Mouse (Mus musculus): ENCODE results near the gene Rcbtb2. TPM values are rescaled to one million over a fixed set of nuclear protein-coding genes. Genes with fewer than 3 reads are reported as not detected.

Rcbtb2 gene
- polyA plus RNA-seq, 1 experiment from 2014 or later = 209 TPM

GRCm38 (mm10) chr14:73132731-73133130, 9.9 kb downstream of the Rcbtb2 start:
- Histone ChIP-seq H3K4me1 (ENCODE audit: control insufficient read depth, insufficient read depth, low read length) (no peaks in the 10 kb centered on the region), H3K9ac (replicated peaks; ENCODE audit: low read length) (no peak overlapping the region), H3K9me3 (replicated peaks; ENCODE audit: control insufficient read depth, low read length) (no peaks in the 10 kb centered on the region), H3K27ac (replicated peaks; ENCODE audit: low read depth, low read length) (no peak overlapping the region), H3K27me3 (ENCODE audit: control insufficient read depth, insufficient read depth, low read length) (no peaks in the 10 kb centered on the region), H3K36me3 (replicated peaks; ENCODE audit: control insufficient read depth, insufficient read depth, low read depth, low read length) (no peaks in the 10 kb centered on the region), H3K4me2 (ENCODE audit: low read depth, low read length) (no peak overlapping the region), H3K4me3 (ENCODE audit: low read depth, low read length) (no peak overlapping the region)
- DNase-seq (ENCODE audit: low spot score) (no peak), ATAC-seq (replicated peaks; ENCODE audit: insufficient number of reproducible peaks, low FRiP score, low TSS enrichment, low read depth) (no peak)
- WGBS = 73% methylated on average over 4 of the region's 4 CpGs

DNA sequence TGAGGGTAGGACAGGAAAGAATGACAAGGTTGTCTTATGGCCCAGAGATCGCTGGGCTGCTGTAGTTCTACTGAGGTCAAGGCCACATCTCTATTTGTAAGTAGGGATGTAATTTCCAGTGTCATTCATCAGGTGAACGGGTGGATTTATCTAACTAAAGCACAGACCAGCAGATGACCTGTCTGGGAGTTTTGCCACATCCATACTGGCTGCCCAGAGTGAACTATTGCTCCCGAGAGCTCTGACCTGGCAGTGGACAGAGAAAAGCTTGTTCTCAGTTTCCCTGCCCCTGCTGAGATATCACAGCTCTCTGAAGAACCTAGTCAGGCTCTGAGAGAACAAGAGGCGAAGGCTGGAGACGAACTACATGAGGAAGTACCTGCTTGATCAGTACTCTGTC, 14.4 kb downstream of the Rcbtb2 start:
- Histone ChIP-seq H3K4me3 (ENCODE audit: low read depth, low read length) (no peak overlapping the region), H3K27ac (replicated peaks; ENCODE audit: low read depth, low read length) (no peak overlapping the region), H3K27me3 (ENCODE audit: control insufficient read depth, insufficient read depth, low read length) (no peaks in the 10 kb centered on the region), H3K4me2 (ENCODE audit: low read depth, low read length) (no peak overlapping the region), H3K4me1 (ENCODE audit: control insufficient read depth, insufficient read depth, low read length) (no peaks in the 10 kb centered on the region; the same call in 1 of the 2 replicates), H3K9ac (replicated peaks; ENCODE audit: low read length) (no peak overlapping the region), H3K36me3 (replicated peaks; ENCODE audit: control insufficient read depth, insufficient read depth, low read depth, low read length) (no peaks in the 10 kb centered on the region), H3K9me3 (replicated peaks; ENCODE audit: control insufficient read depth, low read length) (no peaks in the 10 kb centered on the region)
- no peak for ATAC-seq (replicated peaks; ENCODE audit: insufficient number of reproducible peaks, low FRiP score, low TSS enrichment, low read depth)
- WGBS = 64% methylated on average over 5 of the region's 5 CpGs
- DNase-seq (ENCODE audit: low spot score) = no peak

DNA sequence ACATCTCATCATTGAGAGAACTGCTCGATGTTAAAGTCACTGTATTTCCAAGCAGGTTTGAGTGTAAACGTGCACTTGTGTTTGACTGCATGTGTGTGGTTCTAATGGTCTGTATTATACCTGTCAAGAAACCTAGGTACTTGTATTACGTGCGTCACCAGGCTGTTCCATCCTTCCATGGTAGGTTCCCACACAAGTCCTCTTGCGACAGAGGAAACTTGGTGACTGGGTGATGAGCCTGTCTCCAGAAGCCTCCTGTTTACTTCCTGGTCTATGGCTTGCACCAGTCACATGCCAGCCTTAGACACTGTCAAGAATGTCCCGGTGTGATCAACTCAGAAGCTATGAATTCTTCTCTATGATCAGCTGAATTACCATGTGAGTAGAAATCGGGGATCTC, 15.6 kb downstream of the Rcbtb2 start:
- no peak overlapping the region for H3K4me3 ChIP-seq (ENCODE audit: low read depth, low read length)
- no peaks in the 10 kb centered on the region for H3K27me3 ChIP-seq (ENCODE audit: control insufficient read depth, insufficient read depth, low read length)
- WGBS = 94% methylated on average over 7 of the region's 7 CpGs
- ATAC-seq (replicated peaks; ENCODE audit: insufficient number of reproducible peaks, low FRiP score, low TSS enrichment, low read depth) (no peak), DNase-seq (ENCODE audit: low spot score) (no peak)
- H3K4me1 ChIP-seq (ENCODE audit: control insufficient read depth, insufficient read depth, low read length) = no peaks in the 10 kb centered on the region; the same call in 1 of the 2 replicates
- H3K9ac ChIP-seq (replicated peaks; ENCODE audit: low read length) = no peak overlapping the region
- H3K4me2 ChIP-seq (ENCODE audit: low read depth, low read length) = no peak overlapping the region
- H3K27ac ChIP-seq (replicated peaks; ENCODE audit: low read depth, low read length) = no peak overlapping the region
- no peaks in the 10 kb centered on the region for H3K9me3 ChIP-seq (replicated peaks; ENCODE audit: control insufficient read depth, low read length)
- H3K36me3 ChIP-seq (replicated peaks; ENCODE audit: control insufficient read depth, insufficient read depth, low read depth, low read length) = no peaks in the 10 kb centered on the region

- DNase-seq (ENCODE audit: low spot score) = no peak
- H3K36me3 ChIP-seq (replicated peaks; ENCODE audit: control insufficient read depth, insufficient read depth, low read depth, low read length) = no peaks in the 10 kb centered on the region
- no peak overlapping the region for H3K9ac ChIP-seq (replicated peaks; ENCODE audit: low read length)
- no peak for ATAC-seq (replicated peaks; ENCODE audit: insufficient number of reproducible peaks, low FRiP score, low TSS enrichment, low read depth)
- no peaks in the 10 kb centered on the region for H3K27me3 ChIP-seq (ENCODE audit: control insufficient read depth, insufficient read depth, low read length)
- WGBS = 44% methylated on average over 5 of the region's 5 CpGs
- no peaks in the 10 kb centered on the region for H3K9me3 ChIP-seq (replicated peaks; ENCODE audit: control insufficient read depth, low read length)
- H3K4me3 ChIP-seq (ENCODE audit: low read depth, low read length) = no peak overlapping the region
- H3K4me2 ChIP-seq (ENCODE audit: low read depth, low read length) = no peak overlapping the region
- H3K4me1 ChIP-seq (ENCODE audit: control insufficient read depth, insufficient read depth, low read length) = no peaks in the 10 kb centered on the region; the same call in 1 of the 2 replicates
- H3K27ac ChIP-seq (replicated peaks; ENCODE audit: low read depth, low read length) = no peak overlapping the region
These were observed 17.0 kb downstream of the Rcbtb2 start for GRCm38 (mm10) chr14:73139866-73140265.

GRCm38 (mm10) chr14:73141800-73142199, 19.0 kb downstream of the Rcbtb2 start:
- ATAC-seq (replicated peaks; ENCODE audit: insufficient number of reproducible peaks, low FRiP score, low TSS enrichment, low read depth) = no peak
- WGBS = 67% methylated on average over 3 of the region's 3 CpGs
- H3K9me3 ChIP-seq (replicated peaks; ENCODE audit: control insufficient read depth, low read length) = no peaks in the 10 kb centered on the region
- no peaks in the 10 kb centered on the region; the same call in 1 of the 2 replicates for H3K4me1 ChIP-seq (ENCODE audit: control insufficient read depth, insufficient read depth, low read length)
- no peak for DNase-seq (ENCODE audit: low spot score)
- H3K27ac ChIP-seq (replicated peaks; ENCODE audit: low read depth, low read length) = no peak overlapping the region
- H3K4me3 ChIP-seq (ENCODE audit: low read depth, low read length) = no peak overlapping the region
- no peak overlapping the region for H3K4me2 ChIP-seq (ENCODE audit: low read depth, low read length)
- H3K27me3 ChIP-seq (ENCODE audit: control insufficient read depth, insufficient read depth, low read length) = no peaks in the 10 kb centered on the region
- H3K36me3 ChIP-seq (replicated peaks; ENCODE audit: control insufficient read depth, insufficient read depth, low read depth, low read length) = no peaks in the 10 kb centered on the region
- H3K9ac ChIP-seq (replicated peaks; ENCODE audit: low read length) = no peak overlapping the region

GRCm38 (mm10) chr14:73142421-73142895, 19.6 kb downstream of the Rcbtb2 start:
- DNase-seq (ENCODE audit: low spot score) (peak; percentile 63), ATAC-seq (replicated peaks; ENCODE audit: insufficient number of reproducible peaks, low FRiP score, low TSS enrichment, low read depth) (peak; percentile 61)
- Histone ChIP-seq H3K4me2 (ENCODE audit: low read depth, low read length) (peak overlapping the region; percentile 79), H3K36me3 (replicated peaks; ENCODE audit: control insufficient read depth, insufficient read depth, low read depth, low read length) (no peaks in the 10 kb centered on the region), H3K9me3 (replicated peaks; ENCODE audit: control insufficient read depth, low read length) (no peaks in the 10 kb centered on the region), H3K4me3 (ENCODE audit: low read depth, low read length) (peak overlapping the region; percentile 77), H3K9ac (replicated peaks; ENCODE audit: low read length) (peak overlapping the region; percentile 98), H3K27ac (replicated peaks; ENCODE audit: low read depth, low read length) (peak overlapping the region; percentile 99), H3K4me1 (ENCODE audit: control insufficient read depth, insufficient read depth, low read length) (no peaks in the 10 kb centered on the region; the same call in 1 of the 2 replicates), H3K27me3 (ENCODE audit: control insufficient read depth, insufficient read depth, low read length) (no peaks in the 10 kb centered on the region)
- under 1% methylated on average over 11 of the region's 11 CpGs for WGBS

GRCm38 (mm10) chr14:73142896-73143709, 20.3 kb downstream of the Rcbtb2 start:
- no peaks in the 10 kb centered on the region for H3K36me3 ChIP-seq (replicated peaks; ENCODE audit: control insufficient read depth, insufficient read depth, low read depth, low read length)
- H3K4me3 ChIP-seq (ENCODE audit: low read depth, low read length) = peak overlapping the region; percentile 77
- H3K9me3 ChIP-seq (replicated peaks; ENCODE audit: control insufficient read depth, low read length) = no peaks in the 10 kb centered on the region
- H3K4me1 ChIP-seq (ENCODE audit: control insufficient read depth, insufficient read depth, low read length) = no peaks in the 10 kb centered on the region; the same call in 1 of the 2 replicates
- H3K4me2 ChIP-seq (ENCODE audit: low read depth, low read length) = peak overlapping the region; percentile 79
- H3K9ac ChIP-seq (replicated peaks; ENCODE audit: low read length) = peak overlapping the region; percentile 98
- H3K27ac ChIP-seq (replicated peaks; ENCODE audit: low read depth, low read length) = peak overlapping the region; percentile 99
- WGBS = under 1% methylated on average over 75 of the region's 88 CpGs
- DNase-seq (ENCODE audit: low spot score) (peak; percentile 85), ATAC-seq (replicated peaks; ENCODE audit: insufficient number of reproducible peaks, low FRiP score, low TSS enrichment, low read depth) (peak; percentile 93)
- no peaks in the 10 kb centered on the region for H3K27me3 ChIP-seq (ENCODE audit: control insufficient read depth, insufficient read depth, low read length)

- DNase-seq (ENCODE audit: low spot score) (peak; percentile 70), ATAC-seq (replicated peaks; ENCODE audit: insufficient number of reproducible peaks, low FRiP score, low TSS enrichment, low read depth) (no peak)
- Histone ChIP-seq H3K9ac (replicated peaks; ENCODE audit: low read length) (peak overlapping the region; percentile 98), H3K4me1 (ENCODE audit: control insufficient read depth, insufficient read depth, low read length) (no peaks in the 10 kb centered on the region; the same call in 1 of the 2 replicates), H3K4me2 (ENCODE audit: low read depth, low read length) (peak overlapping the region; percentile 79), H3K4me3 (ENCODE audit: low read depth, low read length) (peak overlapping the region; percentile 77), H3K36me3 (replicated peaks; ENCODE audit: control insufficient read depth, insufficient read depth, low read depth, low read length) (no peaks in the 10 kb centered on the region), H3K27me3 (ENCODE audit: control insufficient read depth, insufficient read depth, low read length) (no peaks in the 10 kb centered on the region), H3K9me3 (replicated peaks; ENCODE audit: control insufficient read depth, low read length) (no peaks in the 10 kb centered on the region), H3K27ac (replicated peaks; ENCODE audit: low read depth, low read length) (peak overlapping the region; percentile 99)
- WGBS = 40% methylated on average over 25 of the region's 25 CpGs
These were observed 21.0 kb downstream of the Rcbtb2 start for GRCm38 (mm10) chr14:73143710-73144420.

Measured in embryonic facial prominence, embryonic 11.5 days (tissue).